Comparison of ENCODE assay signal across 26 mouse cellular contexts in genomic region chr15:97017195-97017594, GRCm38 (mm10). TPM values are rescaled to one million over a fixed set of nuclear protein-coding genes. Genes with fewer than 3 reads are reported as not detected.
DNase-seq lines count a peak whose midpoint lies in the region; ATAC-seq and TF ChIP-seq lines count a peak whose summit lies in the region.
"Had no signal": no experiment of that assay in that cellular context is flagged by ENCODE, and none has a peak within 500 bp of the region (broad histone marks: within the 10 kb centered on the region; RNA-seq: fewer than 3 reads in every experiment).

No protein-coding gene starts in this region.

- H3K36me3 ChIP-seq in liver, postnatal 0 days (replicated peaks; ENCODE audit: insufficient read depth, low read length): peaks cover 12% of the 10 kb centered on the region
- H3K36me3 ChIP-seq in liver, embryonic 11.5 days (ENCODE audit: control insufficient read depth, insufficient read depth, low read length): peaks cover 2% of the 10 kb centered on the region; the same call in 1 of the 2 replicates
- H3K36me3 ChIP-seq in CH12.LX (replicated peaks in 1 of 2; ENCODE audit: control insufficient read depth in 1 of 2, insufficient read depth in 1 of 2, low read length in 1 of 2): no peaks in the 10 kb centered on the region
- H3K36me3 ChIP-seq: embryonic facial prominence, embryonic 15.5 days; forebrain, embryonic 12.5 days had no signal

- no peaks in the 10 kb centered on the region for H3K27me3 ChIP-seq in liver, postnatal 0 days (ENCODE audit: insufficient read depth, low read length)
- H3K27me3 ChIP-seq in liver, embryonic 11.5 days (replicated peaks; ENCODE audit: control insufficient read depth, insufficient read depth, low read length): no peaks in the 10 kb centered on the region
- no peaks in the 10 kb centered on the region for H3K27me3 ChIP-seq in CH12.LX (replicated peaks)
- H3K27me3 ChIP-seq: embryonic facial prominence, embryonic 13.5 days; embryonic facial prominence, embryonic 15.5 days; forebrain, embryonic 12.5 days had no signal

- H3K27ac ChIP-seq in liver, postnatal 0 days (ENCODE audit: low read depth): no peak overlapping the region
- no peak overlapping the region for H3K27ac ChIP-seq in liver, embryonic 11.5 days (ENCODE audit: low read depth, low read length)
- H3K27ac ChIP-seq in CH12.LX (ENCODE audit: insufficient read depth, low read depth): no peak overlapping the region
- H3K27ac ChIP-seq: embryonic facial prominence, embryonic 13.5 days; embryonic facial prominence, embryonic 15.5 days; forebrain, embryonic 10.5 days; forebrain, embryonic 12.5 days had no signal

- no peaks in the 10 kb centered on the region for H3K79me2 ChIP-seq in CH12.LX (replicated peaks; ENCODE audit: control insufficient read depth, extremely low read depth, insufficient read depth, poor library complexity, severe bottlenecking)

- TF ChIP-seq POLR2A in CH12.LX (IDR thresholded peaks at IDR 0.05; ENCODE audit: low read depth, low read length): no peak

- no peak for TF ChIP-seq RAD21 in CH12.LX (IDR thresholded peaks at IDR 0.05; ENCODE audit: low read depth, low read length)

- WGBS in liver, postnatal 0 days (ENCODE audit: insufficient replicate concordance): 83% methylated on average over 9 of the region's 9 CpGs
- WGBS in liver, embryonic 11.5 days: 87% methylated on average over 9 of the region's 9 CpGs

- H3K4me1 ChIP-seq in liver, postnatal 0 days (ENCODE audit: insufficient read depth): no peaks in the 10 kb centered on the region
- no peaks in the 10 kb centered on the region for H3K4me1 ChIP-seq in liver, embryonic 11.5 days (replicated peaks; ENCODE audit: control insufficient read depth, insufficient read depth, low read length)
- no peaks in the 10 kb centered on the region for H3K4me1 ChIP-seq in CH12.LX (ENCODE audit: control insufficient read depth in 1 of 2, insufficient read depth in 2 of 2)
- H3K4me1 ChIP-seq: embryonic facial prominence, embryonic 13.5 days; embryonic facial prominence, embryonic 15.5 days; forebrain, embryonic 10.5 days; forebrain, embryonic 12.5 days had no signal

- no peak for ATAC-seq in liver, postnatal 0 days
- no peak for ATAC-seq in liver, embryonic 11.5 days (replicated peaks; ENCODE audit: low FRiP score)
- ATAC-seq: CD4-positive, CD25-positive, alpha-beta regulatory T cell, adult 4 months; forebrain, embryonic 14.5 days; forebrain, embryonic 16.5 days had no signal

- H3K4me2 ChIP-seq in liver, postnatal 0 days (ENCODE audit: low read depth, low read length): peak overlapping the region; percentile 53; the same call in 1 of the 2 replicates
- H3K4me2 ChIP-seq in liver, embryonic 11.5 days: no peak overlapping the region
- H3K4me2 ChIP-seq in CH12.LX (ENCODE audit: insufficient read depth, low read depth, poor library complexity, severe bottlenecking): peak overlapping the region; percentile 69
- H3K4me2 ChIP-seq: embryonic facial prominence, embryonic 13.5 days; embryonic facial prominence, embryonic 15.5 days; forebrain, embryonic 12.5 days had no signal

- in situ Hi-C loops in CH12.LX (cut with MboI; ENCODE audit: low pct_ligation_motif_present, low pct_unique_long_range_greater_than_20kb, low sequenced_read_pairs): no loop called here

- peak; percentile 64 for DNase-seq in heart, adult 11 months
- no peak for DNase-seq in heart, postnatal 10 days
- no peak for DNase-seq in liver, postnatal 0 days
- no peak for DNase-seq in liver, embryonic 11.5 days (ENCODE audit: low spot score)
- DNase-seq in CH12.LX (ENCODE audit: extremely low read depth): no peak
- DNase-seq: adrenal gland, adult 2 months; adrenal gland, postnatal 10 days; adrenal gland, postnatal 25 days; B cell, adult 2 months; cerebellum, adult 11 months; cerebellum, adult 18-20 months; cerebellum, adult 8-10 months; cerebellum, adult 9-11 months; cerebellum, postnatal 14 days; cerebellum, postnatal 36 days; embryo, embryonic 11 days had no signal

- intact Hi-C loops in heart, postnatal 10 days (cut with DNase I): no loop called here

- dilution Hi-C loops in CH12.LX (cut with MboI; ENCODE audit: extremely low pct_ligation_motif_present, extremely low pct_unique_long_range_greater_than_20kb, low sequenced_read_pairs): no loop called here

- no peak overlapping the region for H3K4me3 ChIP-seq in liver, postnatal 0 days (ENCODE audit: low read depth, low read length)
- H3K4me3 ChIP-seq in liver, embryonic 11.5 days (ENCODE audit: low read depth, low read length): no peak overlapping the region
- no peak overlapping the region for H3K4me3 ChIP-seq in CH12.LX (replicated peaks in 1 of 3; ENCODE audit: low read depth in 2 of 3, low read length in 2 of 3, poor library complexity in 1 of 3)
- H3K4me3 ChIP-seq: embryonic facial prominence, embryonic 13.5 days; embryonic facial prominence, embryonic 15.5 days; erythroblast, embryonic 14.5 days; forebrain, embryonic 10.5 days; forebrain, embryonic 12.5 days had no signal

- TF ChIP-seq EP300 in liver, postnatal 0 days (IDR thresholded peaks at IDR 0.05; ENCODE audit: low read depth): no peak
- TF ChIP-seq EP300 in CH12.LX (IDR thresholded peaks at IDR 0.05; ENCODE audit: low read length): no peak

- no peak for TF ChIP-seq CTCF in liver, postnatal 0 days (IDR thresholded peaks at IDR 0.05; ENCODE audit: low read depth)
- TF ChIP-seq CTCF in CH12.LX (conservative IDR thresholded peaks at IDR 0.05 in 1 of 2, IDR thresholded peaks at IDR 0.05 in 1 of 2; ENCODE audit: low read depth in 2 of 2, low read length in 2 of 2): no peak

- H3K9me3 ChIP-seq in liver, postnatal 0 days (ENCODE audit: low read length): no peaks in the 10 kb centered on the region
- no peaks in the 10 kb centered on the region for H3K9me3 ChIP-seq in liver, embryonic 11.5 days (ENCODE audit: control insufficient read depth, low read length)
- no peaks in the 10 kb centered on the region for H3K9me3 ChIP-seq in CH12.LX (replicated peaks; ENCODE audit: low read length)
- H3K9me3 ChIP-seq: embryonic facial prominence, embryonic 13.5 days; embryonic facial prominence, embryonic 15.5 days; forebrain, embryonic 10.5 days; forebrain, embryonic 12.5 days had no signal

- H3K9ac ChIP-seq in liver, postnatal 0 days (replicated peaks): no peak overlapping the region
- no peak overlapping the region for H3K9ac ChIP-seq in liver, embryonic 11.5 days (ENCODE audit: low read depth, low read length)
- H3K9ac ChIP-seq in CH12.LX (ENCODE audit: insufficient read depth, low read depth): 0 out of 2 replicates have a peak overlapping the region, but pooled peaks have one; percentile 16
- H3K9ac ChIP-seq: embryonic facial prominence, embryonic 13.5 days; embryonic facial prominence, embryonic 15.5 days; forebrain, embryonic 12.5 days had no signal

TF ChIP-seq in CH12.LX, 34 proteins besides CTCF, POLR2A, EP300 and RAD21:
- TF ChIP-seq MAX (IDR thresholded peaks at IDR 0.05; ENCODE audit: low read length) (peak; percentile 42; the same call in 1 of the 2 replicates), BHLHE40 (IDR thresholded peaks at IDR 0.05; ENCODE audit: low read depth, low read length) (peak; percentile 53; the same call in 1 of the 2 replicates), USF1 (IDR thresholded peaks at IDR 0.05; ENCODE audit: low read depth, low read length) (no peak), ZKSCAN1 (IDR thresholded peaks at IDR 0.05; ENCODE audit: borderline replicate concordance, low read depth, low read length) (no peak), ZMIZ1 (IDR thresholded peaks at IDR 0.05; ENCODE audit: low read depth, low read length) (no peak)

RNA-seq across cellular contexts. Expression of gene Slc38a4, which starts 38.6 kb away (rescaled TPM):
- 10 to 100 TPM; 61.5 to 61.8 TPM for total RNA-seq in heart, postnatal 10 days (2021)
- 295 and 302 TPM in 2 replicates for polyA plus RNA-seq in liver, postnatal 0 days (2015; fragmentation: Nextera tagmentation; extraction: Ambion mirVana)
- polyA plus RNA-seq in liver, embryonic 11.5 days (2014; fragmentation: Nextera tagmentation; extraction: Ambion mirVana): 74.8 and 84.2 TPM in 2 replicates
- total RNA-seq in CH12.LX (2012; rRNA removed) (0.17 and 0.51 TPM in 2 replicates), CH12.LX (2014; rRNA removed) (0.13 and 0.16 TPM in 2 replicates)
- polyA plus RNA-seq in CH12.LX (2012; ENCODE audit: insufficient read length, low read depth): 0.14 and 0.17 TPM in 2 replicates
- total RNA-seq: common myeloid progenitor, adult 5-6 weeks; MEL had no signal
- polyA plus RNA-seq: CD4-positive, CD25-positive, alpha-beta regulatory T cell, adult 4 months had no signal

Comparison
In these comparisons a context has a peak if more than half of its experiments do, and no peak if none do; other contexts are left out.
1. RNA of gene Slc38a4, which starts 38.6 kb away (polyA plus RNA-seq): 295 to 302 TPM in liver, postnatal 0 days and 74.8 to 84.2 TPM in liver, embryonic 11.5 days; 0.14 to 0.17 TPM in CH12.LX; every median in the first group is over 10 times any median in the second.